Mouse (Mus musculus) ES-E14 (cell line): Measurements from ENCODE around the gene Fank1. TPM values are rescaled to one million over a fixed set of nuclear protein-coding genes. Genes with fewer than 3 reads are reported as not detected.

ENCODE experiments used
- DNase-seq: peaks from one replicate; pipeline ENCODE4 v3.0.0-alpha.2; 2013; ENCODE audit warnings: low read depth, low spot score
- H3K27ac ChIP-seq: 2 replicates; pipeline ENCODE4 v1.5.1; 2012; ENCODE audit warnings: low read depth, mild to moderate bottlenecking, low read length, moderate library complexity, mixed read lengths; ENCODE audit not compliant: poor library complexity, insufficient read depth, severe bottlenecking
- H3K36me3 ChIP-seq: 2 replicates; pipeline ENCODE4 v1.6.1; 2012; ENCODE audit warnings: mild to moderate bottlenecking, low read length, moderate library complexity, mixed read lengths; ENCODE audit not compliant: control insufficient read depth, poor library complexity, insufficient read depth, severe bottlenecking
- H3K4me1 ChIP-seq, 2 experiments: fragments of 150-350 bp in 1 of 2; sonication (generic) in 1 of 2; 2 replicates each; pipeline ENCODE4 v1.6.1; 2012; ENCODE audit warnings: low read length in 2 of 2, mild to moderate bottlenecking in 1 of 2, mixed read lengths in 1 of 2; ENCODE audit not compliant: control insufficient read depth in 2 of 2, insufficient read depth in 2 of 2, poor library complexity in 1 of 2
- H3K4me3 ChIP-seq, 2 experiments: fragments of 150-350 bp in 1 of 2; sonication (generic) in 1 of 2; 2 replicates each; pipeline ENCODE4 v1.5.1; 2012; ENCODE audit warnings: low read length in 2 of 2, low read depth in 1 of 2, mild to moderate bottlenecking in 1 of 2, mixed read lengths in 1 of 2; ENCODE audit not compliant: insufficient read depth in 1 of 2, poor library complexity in 1 of 2, severe bottlenecking in 1 of 2
- H3K9ac ChIP-seq: 2 replicates; pipeline ENCODE4 v1.6.1; 2012; ENCODE audit warnings: low read depth, mild to moderate bottlenecking, low read length, mixed read lengths; ENCODE audit not compliant: poor library complexity, insufficient read depth, severe bottlenecking
- H3K9me3 ChIP-seq: fragments of 150-350 bp; sonication (generic); 2 replicates; pipeline ENCODE4 v1.6.1; 2012; ENCODE audit warnings: low read depth, mild to moderate bottlenecking, low read length; ENCODE audit not compliant: control insufficient read depth, insufficient read depth
- CHD2 ChIP-seq: IDR thresholded peaks from 2 replicates; pipeline ENCODE4 v1.6.1; 2014; ENCODE audit warnings: mild to moderate bottlenecking, low read depth, low read length, inconsistent platforms
- HCFC1 ChIP-seq: IDR thresholded peaks from 2 replicates; pipeline ENCODE4 v1.6.1; 2012; ENCODE audit warnings: low read length, inconsistent platforms, borderline replicate concordance; ENCODE audit not compliant: insufficient read depth
- MAFK ChIP-seq: IDR thresholded peaks from 2 replicates; pipeline ENCODE4 v1.6.1; 2014; ENCODE audit warnings: mild to moderate bottlenecking, low read depth, low read length, inconsistent platforms; ENCODE audit not compliant: insufficient read depth
- ZC3H11A ChIP-seq: IDR thresholded peaks from 2 replicates; pipeline ENCODE4 v1.6.1; 2012; ENCODE audit warnings: low read depth, mild to moderate bottlenecking, inconsistent platforms, low read length, borderline replicate concordance
- ZNF384 ChIP-seq: IDR thresholded peaks from 2 replicates; pipeline ENCODE4 v1.6.1; 2012; ENCODE audit warnings: low read depth, low read length, inconsistent platforms
- in situ Hi-C, 2 experiments: fragments of 600-800 bp; cut with MboI; formaldehyde crosslinking; loops; one replicate each; pipeline ENCODE4 v1.15.1; 2025; ENCODE audit warnings: low sequenced_read_pairs in 2 of 2, inconsistent platforms in 1 of 2; ENCODE audit not compliant: unreplicated experiment in 2 of 2
- total RNA-seq: library from RNA; depleted of rRNA; stranded (reverse); fragments of 300-350 nt; gene quantifications from 2 replicates; pipeline ENCODE4 v1.2.3, GENCODE M21; 2012

Gene Fank1
- total RNA-seq, 1 experiment: 0.62 TPM

GRCm38 (mm10) chr7:133790608-133791229, 14.1 kb downstream of the Fank1 start:
- H3K27ac ChIP-seq: no peak overlapping the region
- no peak overlapping the region for H3K4me3 ChIP-seq
- in situ Hi-C loops: no loop called here
- TF ChIP-seq ZNF384 (no peak), HCFC1 (no peak), MAFK (no peak), ZC3H11A (no peak), CHD2 (no peak)
- no peaks in the 10 kb centered on the region for H3K36me3 ChIP-seq
- no peaks in the 10 kb centered on the region for H3K4me1 ChIP-seq
- H3K9me3 ChIP-seq: no peaks in the 10 kb centered on the region
- H3K9ac ChIP-seq: no peak overlapping the region
- no peak for DNase-seq

- TF ChIP-seq MAFK: no peak
- Histone ChIP-seq H3K4me1 (no peaks in the 10 kb centered on the region), H3K4me3 (no peak overlapping the region), H3K9ac (no peak overlapping the region), H3K36me3 (no peaks in the 10 kb centered on the region), H3K27ac (no peak overlapping the region), H3K9me3 (no peaks in the 10 kb centered on the region)
- in situ Hi-C loops: no loop called here
- no peak for DNase-seq
Measured at GRCm38 (mm10) chr7:133792771-133793170, 16.1 kb downstream of the Fank1 start.

- no peaks in the 10 kb centered on the region for H3K9me3 ChIP-seq
- no peak overlapping the region for H3K4me3 ChIP-seq
- no peaks in the 10 kb centered on the region for H3K36me3 ChIP-seq
- in situ Hi-C loops: no loop called here
- no peak for DNase-seq
- no peak overlapping the region for H3K9ac ChIP-seq
- no peaks in the 10 kb centered on the region for H3K4me1 ChIP-seq
- TF ChIP-seq CHD2 (no peak), ZC3H11A (no peak)
- H3K27ac ChIP-seq: no peak overlapping the region
Measured at GRCm38 (mm10) chr7:133793248-133794131, 16.8 kb downstream of the Fank1 start.

GRCm38 (mm10) chr7:133794720-133795119, 18.1 kb downstream of the Fank1 start:
- Histone ChIP-seq H3K9ac (no peak overlapping the region), H3K36me3 (no peaks in the 10 kb centered on the region), H3K4me1 (no peaks in the 10 kb centered on the region), H3K4me3 (no peak overlapping the region), H3K27ac (no peak overlapping the region), H3K9me3 (no peaks in the 10 kb centered on the region)
- TF ChIP-seq ZC3H11A (no peak), ZNF384 (no peak), MAFK (no peak), CHD2 (no peak), HCFC1 (no peak)
- in situ Hi-C loops: no loop called here
- no peak for DNase-seq
